Mouse (Mus musculus): Measurements from ENCODE around the gene Hal.
A peak's percentile ranks its signal among the peaks of the same experiment; 100 is the strongest.
"Not testable (repeated sequence)": the region's sequence is repeated elsewhere in the genome, so short reads cannot be mapped to it uniquely, and the experiment has no call there.

Hal gene

GRCm38 (mm10) chr10:93517754-93518153 is 29.2 kb downstream of the Hal start:
- DNase-seq, result no peak

DNA sequence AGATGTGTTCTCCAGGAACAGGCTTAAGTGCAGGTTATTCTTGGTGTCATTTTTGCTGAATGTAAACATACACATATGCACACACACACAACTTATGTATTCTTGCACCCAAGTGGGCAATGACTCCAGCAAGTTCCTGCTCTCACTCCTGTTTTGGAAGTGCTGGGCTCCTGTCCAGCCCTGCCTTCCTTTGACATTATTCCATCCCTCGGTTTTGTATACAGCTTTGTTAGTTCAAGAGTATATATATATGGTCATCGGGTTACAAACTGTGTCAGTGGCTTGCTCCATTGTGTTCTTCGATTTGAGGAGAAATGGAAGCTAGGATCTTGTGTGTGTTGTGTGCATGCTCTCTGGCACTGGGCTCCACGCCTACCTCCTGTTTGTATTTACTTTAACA is 29.6 kb downstream of the Hal start:
- DNase-seq, result no peak

- no peak for DNase-seq
These were observed 30.1 kb downstream of the Hal start for GRCm38 (mm10) chr10:93518620-93519019.

DNA sequence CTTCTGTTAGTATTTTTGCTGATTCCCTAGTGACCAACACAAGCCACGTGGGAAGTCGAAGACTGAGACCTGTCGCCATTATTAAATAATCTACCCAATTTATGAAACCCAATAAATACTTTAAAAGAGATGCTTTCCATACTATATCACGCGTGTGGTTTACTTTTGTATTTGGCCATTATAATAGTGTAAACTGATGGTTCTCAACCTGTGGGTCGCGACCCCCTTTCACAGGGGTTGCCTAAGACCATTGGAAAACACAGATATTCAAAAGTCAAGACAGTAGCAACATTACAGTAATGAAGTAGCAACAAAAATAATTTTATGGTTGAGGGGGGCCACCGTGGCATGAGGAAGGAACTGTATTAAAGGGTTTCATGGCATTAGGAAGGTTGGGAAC is 30.6 kb downstream of the Hal start:
- DNase-seq, result no peak

- DNase-seq, result no peak
These were observed 31.2 kb downstream of the Hal start for GRCm38 (mm10) chr10:93519756-93520155.

DNA sequence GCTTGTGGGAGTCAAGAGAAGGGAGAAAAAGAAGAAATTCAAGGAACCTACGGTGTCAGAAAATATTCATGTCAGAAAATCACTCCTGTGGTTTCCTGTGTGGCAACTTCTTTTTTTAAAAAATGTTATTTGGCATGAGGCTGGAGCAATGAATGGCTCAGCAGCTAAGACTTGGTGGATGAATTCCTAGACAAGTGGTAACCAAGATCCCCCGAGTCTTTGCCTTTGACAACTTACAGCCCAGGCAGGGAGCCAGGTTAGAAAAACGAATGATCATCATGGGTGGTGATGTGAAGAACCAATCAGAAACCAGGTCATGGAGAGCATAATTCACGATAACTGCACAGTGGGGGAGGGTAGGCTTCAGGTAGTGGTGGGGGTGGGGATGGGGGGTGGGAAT is 32.4 kb downstream of the Hal start:
- DNase-seq, result no peak

- no peak for DNase-seq
These were observed 36.8 kb downstream of the Hal start for GRCm38 (mm10) chr10:93525329-93525728.

GRCm38 (mm10) chr10:93538287-93538686 is 49.7 kb downstream of the Hal start:
- DNase-seq, result no peak

DNA sequence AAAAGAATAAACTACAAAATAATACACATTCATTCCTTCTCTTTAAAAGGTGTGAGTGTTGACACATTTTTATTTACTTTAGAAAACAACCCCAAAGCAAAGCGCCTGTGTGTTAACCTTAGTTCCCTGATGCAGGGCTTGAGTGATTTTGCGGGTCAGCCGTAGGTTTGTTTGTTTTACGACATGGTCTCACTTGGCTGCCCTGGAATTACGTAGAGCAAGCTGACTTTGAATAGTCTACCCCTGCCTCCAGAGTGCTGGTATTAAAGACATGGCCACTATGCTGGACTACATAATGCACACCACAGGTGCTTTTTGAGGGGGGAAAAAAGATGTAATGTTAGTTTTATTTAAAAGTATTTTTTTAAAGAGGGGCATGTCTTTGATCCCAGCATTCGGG is 50.2 kb downstream of the Hal start:
- peak; percentile 29 for DNase-seq

GRCm38 (mm10) chr10:93539775-93540430 is 51.3 kb downstream of the Hal start, which contains the start of gene Amdhd1:
Gene Amdhd1 (minus strand): TSS chr10:93540033.
- peak; percentile 75 for DNase-seq

DNA sequence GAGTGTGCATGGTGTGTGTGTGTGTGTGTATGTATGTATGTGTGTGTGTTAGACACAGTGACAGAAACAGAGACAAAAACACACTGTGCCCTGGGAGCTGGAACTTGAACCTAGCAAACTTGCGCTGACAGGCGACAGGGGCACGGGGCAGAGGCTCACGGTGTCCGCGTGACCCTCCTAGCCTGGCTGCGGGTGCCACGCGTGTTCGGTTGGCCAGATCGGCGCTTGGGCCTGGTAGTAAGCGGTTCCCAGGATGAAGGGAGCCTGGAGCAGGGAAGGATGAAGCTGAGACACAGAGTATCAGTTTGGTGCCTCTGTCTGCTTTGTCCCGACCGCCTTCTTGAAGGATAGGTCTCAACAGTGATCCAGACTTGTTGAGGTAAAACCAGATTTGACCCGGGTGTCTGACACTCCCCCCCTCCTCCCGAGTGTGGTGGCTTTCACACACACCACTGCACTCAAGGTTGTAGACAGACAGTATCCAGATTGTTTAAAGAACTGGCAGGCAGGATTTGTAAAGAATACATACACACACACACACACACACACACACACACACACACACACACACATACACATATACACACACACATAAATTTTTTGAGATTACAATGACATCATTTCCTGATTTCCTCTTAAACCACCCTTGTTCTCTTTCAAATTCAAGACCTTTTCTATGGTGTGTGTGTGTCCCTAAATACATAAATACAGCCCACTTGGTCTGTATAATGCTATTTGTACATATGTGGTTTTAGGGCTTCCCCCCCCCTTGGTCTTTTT is 52.1 kb downstream of the Hal start, which contains the start of gene Ccdc38:
Gene Ccdc38, plus strand, starts transcription at position 202 of the 780 bp plus-strand sequence.
- no peak for DNase-seq

GRCm38 (mm10) chr10:93541585-93541984 is 53.0 kb downstream of the Hal start:
- no peak for DNase-seq

GRCm38 (mm10) chr10:93542356-93542755 is 53.8 kb downstream of the Hal start:
- no peak for DNase-seq

DNA sequence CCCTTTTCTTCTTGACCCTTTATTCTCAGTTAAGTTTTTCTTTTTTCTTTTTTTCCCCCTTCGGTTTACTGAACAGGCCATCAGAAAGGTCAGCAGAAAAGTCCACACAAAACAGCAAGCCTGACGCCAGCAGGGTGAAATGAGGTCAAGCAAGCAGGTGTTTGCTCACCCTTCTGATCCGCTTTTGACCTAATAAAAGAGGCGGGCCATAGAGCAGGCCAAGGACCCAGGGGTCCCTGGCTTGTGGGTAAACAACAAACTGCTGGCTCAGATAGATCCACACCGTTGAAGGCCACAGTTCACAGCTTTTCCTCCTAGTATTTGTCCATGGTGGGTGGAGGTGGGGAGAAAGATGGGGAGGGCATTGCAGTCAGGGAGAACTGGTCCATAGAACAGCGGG is 54.6 kb downstream of the Hal start:
- DNase-seq, result peak; percentile 13

GRCm38 (mm10) chr10:93544172-93544571 is 55.6 kb downstream of the Hal start:
- no peak for DNase-seq

DNA sequence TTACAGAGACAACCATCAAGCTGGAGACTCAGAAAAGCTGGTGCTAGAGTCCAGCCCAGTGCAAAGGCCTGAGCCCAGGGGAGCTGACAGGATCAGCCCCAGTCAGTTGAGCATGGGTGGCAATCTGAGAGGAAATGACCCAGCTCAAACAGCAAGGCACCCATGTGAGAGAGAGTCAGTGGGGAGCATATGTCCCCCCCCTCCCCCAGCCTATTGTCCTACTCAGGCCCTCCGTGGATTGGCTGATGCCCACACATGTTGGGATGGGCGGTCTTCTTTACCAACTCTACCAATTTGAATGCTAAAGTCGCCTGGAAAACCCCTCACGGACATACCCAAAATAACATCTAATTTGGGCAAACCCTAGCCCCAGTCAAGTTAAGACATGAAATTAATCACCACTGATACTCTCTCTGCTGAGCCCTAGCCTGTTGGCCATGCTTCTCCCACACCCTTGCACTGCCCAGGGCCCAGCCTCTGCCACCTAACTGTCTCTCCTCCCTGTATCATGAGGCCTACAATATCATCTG is 59.2 kb downstream of the Hal start:
- DNase-seq, result no peak

- DNase-seq, result peak; percentile 76
These were observed 60.4 kb downstream of the Hal start for GRCm38 (mm10) chr10:93548991-93549390.

DNA sequence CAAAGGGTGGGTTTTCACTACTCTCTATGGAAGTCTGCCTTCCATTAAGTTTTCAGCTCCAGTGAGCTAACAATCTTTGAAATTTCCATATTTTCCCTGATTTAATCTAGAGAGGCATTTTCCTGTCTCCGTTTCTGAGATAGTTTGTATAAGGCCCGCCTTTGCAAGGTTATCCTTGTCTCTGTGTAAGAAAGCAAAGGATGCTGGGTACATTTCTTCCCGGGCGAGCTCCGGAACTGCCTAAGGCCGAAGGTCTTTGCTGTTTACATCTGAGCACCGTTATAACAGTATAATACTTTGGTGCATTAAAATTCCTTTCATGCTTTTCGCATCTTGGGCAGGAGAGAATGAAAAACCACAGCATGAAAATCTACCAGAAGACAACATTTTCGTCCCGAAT is 61.3 kb downstream of the Hal start:
- no peak for DNase-seq

- no peak for DNase-seq
These were observed 64.0 kb downstream of the Hal start for GRCm38 (mm10) chr10:93552596-93552995.

- not testable (repeated sequence) for DNase-seq
These were observed 69.4 kb downstream of the Hal start for GRCm38 (mm10) chr10:93557971-93558370.

- no peak for DNase-seq
These were observed 71.2 kb downstream of the Hal start for GRCm38 (mm10) chr10:93559786-93560185.

- DNase-seq, result no peak
These were observed 76.0 kb downstream of the Hal start for GRCm38 (mm10) chr10:93564518-93565090.

GRCm38 (mm10) chr10:93567066-93567465 is 78.5 kb downstream of the Hal start:
- no peak for DNase-seq
